Mouse (Mus musculus) midbrain, embryonic 12.5 days (tissue): ENCODE results near the gene Olfr826. TPM values are rescaled to one million over a fixed set of nuclear protein-coding genes. Genes with fewer than 3 reads are reported as not detected.
"Not testable (repeated sequence)": the region's sequence is repeated elsewhere in the genome, so short reads cannot be mapped to it uniquely, and the experiment has no call there.

Experiments
- ATAC-seq: fragments of 200-750 bp; cut with Nextera tagmentation; 2 replicates; pipeline ENCODE4 v1.8.0; 2017; ENCODE audit warnings: low read depth, moderate TSS enrichment, moderate library complexity; ENCODE audit not compliant: low FRiP score
- H3K27ac ChIP-seq: fragments of 300-500 bp; sonication (generic); replicated peaks from 2 replicates; pipeline ENCODE4 v1.5.1; 2016; ENCODE audit warnings: mild to moderate bottlenecking
- H3K27me3 ChIP-seq: fragments of 300-500 bp; sonication (generic); 2 replicates; pipeline ENCODE4 v1.6.1; 2016; ENCODE audit warnings: mild to moderate bottlenecking
- H3K36me3 ChIP-seq: fragments of 300-500 bp; sonication (generic); 2 replicates; pipeline ENCODE4 v1.6.1; 2016
- H3K4me1 ChIP-seq: fragments of 300-500 bp; sonication (generic); 2 replicates; pipeline ENCODE4 v1.6.1; 2016
- H3K4me2 ChIP-seq: fragments of 300-500 bp; sonication (generic); replicated peaks from 2 replicates; pipeline ENCODE4 v1.6.1; 2016; ENCODE audit warnings: mild to moderate bottlenecking, moderate library complexity
- H3K4me3 ChIP-seq: fragments of 300-500 bp; sonication (generic); 2 replicates; pipeline ENCODE4 v1.5.1; 2016; ENCODE audit warnings: mild to moderate bottlenecking
- H3K9ac ChIP-seq: fragments of 300-500 bp; sonication (generic); replicated peaks from 2 replicates; pipeline ENCODE4 v1.6.1; 2016; ENCODE audit warnings: mild to moderate bottlenecking, moderate library complexity
- H3K9me3 ChIP-seq: fragments of 300-500 bp; sonication (generic); 2 replicates; pipeline ENCODE4 v1.6.1; 2016; ENCODE audit warnings: mild to moderate bottlenecking
- WGBS: fragments of 180-500 bp; shearing (Covaris S2); methylation state at CpG from one replicate; pipeline ENCODE4 v1.1.7; 2016; 5-methylcytosine and 5-hydroxymethylcytosine counted together
- polyA plus RNA-seq: library from polyadenylated mRNA; unstranded; fragments of >200 nt; fragmentation: Nextera tagmentation; extraction: Ambion mirVana; gene quantifications from 2 replicates; pipeline ENCODE4 v1.2.1, GENCODE M21; 2016

Gene Olfr826
- polyA plus RNA-seq = not detected in 2 replicates

- Histone ChIP-seq H3K9ac (no peak within 1 kb of the TSS), H3K9me3 (no peaks in the 10 kb centered on the region), H3K36me3 (no peaks in the 10 kb centered on the region), H3K4me1 (no peaks in the 10 kb centered on the region), H3K27me3 (no peaks in the 10 kb centered on the region), H3K4me3 (no peak within 1 kb of the TSS), H3K27ac (no peak within 1 kb of the TSS), H3K4me2 (no peak within 1 kb of the TSS)
- 91% methylated on average over 1 of the region's 1 CpGs for WGBS
- no peak for ATAC-seq
Observed at GRCm38 (mm10) chr10:130184086-130184485, at the start of gene Olfr826. Olfr826 (minus strand) TSS chr10:130184186.

- Histone ChIP-seq H3K4me1 (peaks cover 6% of the 10 kb centered on the region), H3K4me2 (no peak overlapping the region), H3K36me3 (no peaks in the 10 kb centered on the region), H3K9ac (no peak overlapping the region), H3K27me3 (no peaks in the 10 kb centered on the region), H3K27ac (no peak overlapping the region), H3K4me3 (no peak overlapping the region), H3K9me3 (no peaks in the 10 kb centered on the region)
- 63% methylated on average over 1 of the region's 1 CpGs for WGBS
- no peak for ATAC-seq
Observed at GRCm38 (mm10) chr10:130232117-130232516, 48.1 kb upstream of the Olfr826 start.

- H3K4me1 ChIP-seq = peaks cover 3% of the 10 kb centered on the region
- WGBS = 89% methylated on average over 5 of the region's 5 CpGs
Observed at GRCm38 (mm10) chr10:130229584-130229983, 45.6 kb upstream of the Olfr826 start.

GRCm38 (mm10) chr10:130228246-130228645 lies 44.3 kb upstream of the Olfr826 start:
- H3K9ac ChIP-seq = no peak overlapping the region
- H3K27me3 ChIP-seq = no peaks in the 10 kb centered on the region
- H3K36me3 ChIP-seq = no peaks in the 10 kb centered on the region
- H3K9me3 ChIP-seq = no peaks in the 10 kb centered on the region
- H3K4me3 ChIP-seq = no peak overlapping the region
- ATAC-seq = peak; percentile 93
- H3K4me1 ChIP-seq = no peaks in the 10 kb centered on the region
- H3K4me2 ChIP-seq = no peak overlapping the region
- WGBS = 3% methylated on average over 1 of the region's 1 CpGs
- no peak overlapping the region for H3K27ac ChIP-seq

More at GRCm38 (mm10) chr10:130229584-130229983, 45.6 kb upstream of the Olfr826 start:
- Histone ChIP-seq H3K4me3 (no peak overlapping the region), H3K9ac (no peak overlapping the region), H3K27me3 (no peaks in the 10 kb centered on the region), H3K27ac (no peak overlapping the region), H3K9me3 (no peaks in the 10 kb centered on the region), H3K4me2 (no peak overlapping the region), H3K36me3 (no peaks in the 10 kb centered on the region)
- ATAC-seq = no peak

- no peaks in the 10 kb centered on the region for H3K4me1 ChIP-seq
- no peak overlapping the region for H3K4me3 ChIP-seq
- H3K36me3 ChIP-seq = no peaks in the 10 kb centered on the region
- ATAC-seq = no peak
- no peak overlapping the region for H3K27ac ChIP-seq
- 84% methylated on average over 3 of the region's 3 CpGs for WGBS
- H3K4me2 ChIP-seq = no peak overlapping the region
- no peaks in the 10 kb centered on the region for H3K27me3 ChIP-seq
- no peaks in the 10 kb centered on the region for H3K9me3 ChIP-seq
- H3K9ac ChIP-seq = no peak overlapping the region
Observed at GRCm38 (mm10) chr10:130225034-130225433, 41.0 kb upstream of the Olfr826 start.

- Histone ChIP-seq H3K27me3 (no peaks in the 10 kb centered on the region), H3K4me2 (no peak within 1 kb of the TSS), H3K36me3 (no peaks in the 10 kb centered on the region), H3K9ac (no peak within 1 kb of the TSS), H3K4me1 (no peaks in the 10 kb centered on the region), H3K9me3 (no peaks in the 10 kb centered on the region), H3K27ac (no peak within 1 kb of the TSS), H3K4me3 (no peak within 1 kb of the TSS)
- 88% methylated on average over 1 of the region's 1 CpGs for WGBS
- ATAC-seq = no peak
Observed at GRCm38 (mm10) chr10:130214303-130214702, 30.3 kb upstream of the Olfr826 start, which contains the start of gene Olfr827. Olfr827 (minus strand) TSS chr10:130214403.

- no peaks in the 10 kb centered on the region for H3K4me1 ChIP-seq
- H3K9ac ChIP-seq = no peak within 1 kb of the TSS
- no peak within 1 kb of the TSS for H3K4me3 ChIP-seq
- no peak for ATAC-seq
- H3K27me3 ChIP-seq = no peaks in the 10 kb centered on the region
- H3K4me2 ChIP-seq = no peak within 1 kb of the TSS
- no peaks in the 10 kb centered on the region for H3K36me3 ChIP-seq
- no peaks in the 10 kb centered on the region for H3K9me3 ChIP-seq
- H3K27ac ChIP-seq = no peak within 1 kb of the TSS
Observed at GRCm38 (mm10) chr10:130166666-130167065, 17.3 kb downstream of the Olfr826 start, which contains the start of gene Olfr825. Olfr825 (minus strand) TSS chr10:130166766.

GRCm38 (mm10) chr10:130165196-130165595 lies 18.8 kb downstream of the Olfr826 start:
- H3K9ac ChIP-seq = no peak overlapping the region
- ATAC-seq = no peak
- H3K27me3 ChIP-seq = no peaks in the 10 kb centered on the region
- no peak overlapping the region for H3K27ac ChIP-seq
- no peaks in the 10 kb centered on the region for H3K9me3 ChIP-seq
- no peaks in the 10 kb centered on the region for H3K36me3 ChIP-seq
- no peak overlapping the region for H3K4me2 ChIP-seq
- no peaks in the 10 kb centered on the region for H3K4me1 ChIP-seq
- H3K4me3 ChIP-seq = no peak overlapping the region

GRCm38 (mm10) chr10:130144121-130144520 lies 39.9 kb downstream of the Olfr826 start:
- ATAC-seq = no peak
- H3K27me3 ChIP-seq = no peaks in the 10 kb centered on the region
- no peaks in the 10 kb centered on the region for H3K4me1 ChIP-seq
- no peak overlapping the region for H3K4me2 ChIP-seq
- H3K9me3 ChIP-seq = no peaks in the 10 kb centered on the region
- no peak overlapping the region for H3K27ac ChIP-seq
- WGBS = 85% methylated on average over 5 of the region's 5 CpGs
- no peaks in the 10 kb centered on the region for H3K36me3 ChIP-seq
- no peak overlapping the region for H3K9ac ChIP-seq
- no peak overlapping the region for H3K4me3 ChIP-seq

- not testable (repeated sequence) for H3K9me3 ChIP-seq, H3K4me3 ChIP-seq, H3K27me3 ChIP-seq, H3K4me2 ChIP-seq, ATAC-seq, H3K36me3 ChIP-seq, H3K4me1 ChIP-seq, H3K9ac ChIP-seq, H3K27ac ChIP-seq
- WGBS = 80% methylated on average over 5 of the region's 5 CpGs
Observed at GRCm38 (mm10) chr10:130142481-130142880, 41.5 kb downstream of the Olfr826 start.

GRCm38 (mm10) chr10:130134811-130135210 lies 49.2 kb downstream of the Olfr826 start:
- no peak for ATAC-seq
- no peaks in the 10 kb centered on the region for H3K4me1 ChIP-seq
- H3K9ac ChIP-seq = no peak overlapping the region
- H3K27ac ChIP-seq = no peak overlapping the region
- no peaks in the 10 kb centered on the region for H3K9me3 ChIP-seq
- no peak overlapping the region for H3K4me2 ChIP-seq
- H3K36me3 ChIP-seq = no peaks in the 10 kb centered on the region
- no peak overlapping the region for H3K4me3 ChIP-seq
- H3K27me3 ChIP-seq = no peaks in the 10 kb centered on the region

GRCm38 (mm10) chr10:130129900-130130299 lies 54.1 kb downstream of the Olfr826 start, which contains the start of gene Olfr824:
Olfr824 (minus strand) TSS chr10:130130000.
- H3K36me3 ChIP-seq, H3K27me3 ChIP-seq, H3K4me1 ChIP-seq, ATAC-seq, H3K9ac ChIP-seq, H3K27ac ChIP-seq, H3K4me3 ChIP-seq, H3K4me2 ChIP-seq, H3K9me3 ChIP-seq: not testable (repeated sequence)
